Mouse (Mus musculus) inflammation-experienced regulatory T-cells (primary cell): ENCODE measurements around the gene Srarp. TPM values are rescaled to one million over a fixed set of nuclear protein-coding genes. Genes with fewer than 3 reads are reported as not detected.

Experiments
- polyA plus RNA-seq, 2 experiments: library from polyadenylated mRNA; unstranded; fragments of 100-300 nt; shearing (Covaris generic); gene quantifications; one replicate each; pipeline ENCODE4 v1.2.1; 2017

The Srarp gene
- polyA plus RNA-seq: not detected

GRCm38 (mm10) chr4:141435974-141436373, at the start of gene Srarp:
Gene Srarp, minus strand, starts transcription at chr4:141436105.

GRCm38 (mm10) chr4:141444451-141445327, 8.8 kb upstream of the Srarp start, which contains the start of gene Zbtb17:
Gene Zbtb17, plus strand, starts transcription at chr4:141444654.

DNA sequence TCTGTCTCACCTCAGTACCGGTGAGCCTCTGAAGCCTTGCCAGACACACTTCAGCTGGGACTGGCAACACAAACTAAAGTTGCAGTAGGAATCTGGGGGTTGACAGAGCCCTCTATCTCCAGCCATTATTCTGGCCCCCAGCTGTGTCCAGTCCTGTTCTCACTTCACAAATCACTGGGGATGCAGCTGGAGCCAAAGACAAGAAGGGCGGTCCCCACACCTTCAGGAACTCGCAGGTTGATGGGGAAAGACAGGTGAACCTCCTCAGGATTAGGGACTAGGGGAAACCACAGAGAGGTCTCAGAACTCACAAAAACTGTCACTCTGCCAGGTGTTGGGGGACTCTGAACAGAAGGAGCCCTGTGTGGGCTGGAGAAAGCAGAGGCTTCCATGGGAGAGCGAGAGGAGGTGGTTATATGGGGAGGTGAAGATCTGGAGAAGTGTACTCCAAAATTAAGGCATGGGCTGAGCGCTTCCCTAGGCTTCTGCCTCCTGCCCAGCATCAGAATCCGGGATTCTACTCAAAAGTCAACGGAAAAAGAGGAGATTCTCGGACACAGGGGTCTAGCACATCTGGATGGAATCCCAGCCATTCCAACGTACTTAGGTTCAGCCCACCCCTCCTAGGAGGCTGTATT, 15.6 kb downstream of the Srarp start, which contains the start of gene Hspb7:
Gene Hspb7, plus strand, starts transcription at position 588 of the 638 bp plus-strand sequence.

DNA sequence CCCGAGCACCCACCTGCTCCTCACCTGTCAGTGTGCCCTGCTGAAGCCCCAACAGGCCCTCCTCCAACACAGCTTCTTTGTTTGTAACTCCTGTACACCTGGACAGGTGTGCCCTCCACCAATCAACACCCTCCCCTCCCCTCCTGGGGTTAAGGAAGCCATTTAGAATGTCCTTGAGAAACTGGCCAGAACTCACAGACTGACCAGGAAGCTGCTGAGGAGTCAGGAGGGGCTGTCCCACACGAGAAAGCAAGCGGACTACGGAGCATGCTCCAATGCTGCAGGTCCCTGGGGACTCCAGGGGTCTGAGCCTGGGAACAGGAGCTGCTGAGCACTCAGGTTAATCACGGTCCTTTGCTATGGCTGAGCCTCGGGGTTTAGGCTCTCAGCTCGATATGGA, 20.0 kb downstream of the Srarp start, which contains the start of gene Clcnkb:
Gene Clcnkb, minus strand, starts transcription at position 91 of the 400 bp plus-strand sequence.

DNA sequence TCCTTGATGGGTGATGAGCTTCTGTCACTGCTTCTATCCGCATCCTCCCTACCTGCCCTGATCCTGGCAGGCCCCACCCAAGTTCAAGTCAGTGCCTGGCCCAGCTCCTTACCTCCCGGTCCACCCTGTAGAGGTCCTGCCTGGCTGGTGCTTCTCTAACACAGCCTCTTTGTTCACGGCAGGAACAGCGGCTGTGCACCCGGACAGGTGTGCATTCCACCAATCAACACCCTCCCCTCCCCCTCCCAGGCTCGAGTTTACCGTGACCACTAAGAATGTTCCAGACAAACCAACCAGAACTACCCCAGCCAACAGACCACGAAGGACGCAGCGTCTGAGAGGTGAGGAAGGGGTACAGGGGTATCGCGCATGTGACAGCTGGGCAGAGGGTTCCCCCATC, 37.4 kb downstream of the Srarp start, which contains the start of gene Clcnka:
Gene Clcnka, minus strand, starts transcription at position 180 of the 400 bp plus-strand sequence.

Other genes with a start within 250 kb of the Srarp start
- gene Rsg1, start 222.1 kb downstream of the Srarp start, polyA plus RNA-seq: 1 to 10 TPM; 3.4 to 4.1 TPM
- 1 to 10 TPM in 1 of 2 experiments, under 1 TPM in 1; 0.14 to 1.0 TPM for gene Arhgef19, start 196.6 kb downstream of the Srarp start, polyA plus RNA-seq
- under 1 TPM in 1 of 2 experiments, not detected in 1; 0.36 TPM for gene Epha2, start 134.9 kb downstream of the Srarp start, polyA plus RNA-seq
- gene Fam131c, start 67.9 kb downstream of the Srarp start, polyA plus RNA-seq: not detected
- gene Clcnka, start 37.4 kb downstream of the Srarp start, polyA plus RNA-seq: not detected
- 1 to 10 TPM; 1.1 to 4.0 TPM for gene Clcnkb, start 20.1 kb downstream of the Srarp start, polyA plus RNA-seq
- not detected for gene Hspb7, start 15.3 kb downstream of the Srarp start, polyA plus RNA-seq
- 10 to 100 TPM; 32.3 to 40.1 TPM for gene Zbtb17, start 8.5 kb upstream of the Srarp start, polyA plus RNA-seq
- gene Spen, start 102.5 kb upstream of the Srarp start, polyA plus RNA-seq: 10 to 100 TPM; 37.0 to 42.9 TPM
- gene Fblim1, start 170.0 kb upstream of the Srarp start, polyA plus RNA-seq: 1 to 10 TPM in 1 of 2 experiments, under 1 TPM in 1; 0.18 to 1.5 TPM
- gene Tmem82, start 182.5 kb upstream of the Srarp start, polyA plus RNA-seq: under 1 TPM; 0.13 to 0.26 TPM
- under 1 TPM; 0.31 to 0.42 TPM for gene Slc25a34, start 187.7 kb upstream of the Srarp start, polyA plus RNA-seq
- gene Plekhm2, start 228.8 kb upstream of the Srarp start, polyA plus RNA-seq: 10 to 100 TPM; 12.2 to 14.7 TPM
- gene Rsc1a1, start 249.5 kb upstream of the Srarp start, polyA plus RNA-seq: 1 to 10 TPM in 1 of 2 experiments, not detected in 1; 1.1 TPM